Mouse (Mus musculus) gastrocnemius, postnatal 14 days (tissue): ENCODE results near the gene Dnajc1. TPM values are rescaled to one million over a fixed set of nuclear protein-coding genes. Genes with fewer than 3 reads are reported as not detected.

ENCODE experiments used
- DNase-seq: peaks from one replicate; pipeline ENCODE4 v3.0.0; 2021; ENCODE audit warnings: mixed read lengths
- intact Hi-C: fragments of 180-260 bp; cut with DNase I; formaldehyde crosslinking; loops from one replicate; pipeline ENCODE4 v1.15.1; 2025; ENCODE audit warnings: low total_unique reads
- total RNA-seq, 2 experiments: library from RNA; stranded (reverse); gene quantifications; 2 replicates each; pipeline ENCODE4 v1.2.3; 2021

Dnajc1 gene
- total RNA-seq, 2 experiments from 2014 or later: 12.2 to 13.5 TPM

GRCm38 (mm10) chr2:18310261-18311104, 82.1 kb downstream of the Dnajc1 start:
- DNase-seq: no peak
- intact Hi-C loops: no loop called here

GRCm38 (mm10) chr2:18307440-18308305, 85.0 kb downstream of the Dnajc1 start:
- intact Hi-C loops: no loop called here
- no peak for DNase-seq

GRCm38 (mm10) chr2:18300949-18301348, 91.7 kb downstream of the Dnajc1 start:
- intact Hi-C loops: no loop called here
- no peak for DNase-seq

- intact Hi-C loops: no loop called here
- no peak for DNase-seq
These were observed 107.5 kb downstream of the Dnajc1 start for GRCm38 (mm10) chr2:18285175-18285574.

GRCm38 (mm10) chr2:18265736-18266135, 126.9 kb downstream of the Dnajc1 start:
- intact Hi-C loops: no loop called here
- no peak for DNase-seq

GRCm38 (mm10) chr2:18264579-18264978, 128.1 kb downstream of the Dnajc1 start:
- DNase-seq: no peak
- intact Hi-C loops: no loop called here

GRCm38 (mm10) chr2:18262298-18262697, 130.3 kb downstream of the Dnajc1 start:
- DNase-seq: no peak
- intact Hi-C loops: no loop called here

GRCm38 (mm10) chr2:18249224-18249623, 143.4 kb downstream of the Dnajc1 start:
- intact Hi-C loops: no loop called here
- DNase-seq: no peak

- intact Hi-C loops: no loop called here
- DNase-seq: no peak
These were observed 157.1 kb downstream of the Dnajc1 start for GRCm38 (mm10) chr2:18235524-18235923.

GRCm38 (mm10) chr2:18232883-18233567, 159.6 kb downstream of the Dnajc1 start:
- no peak for DNase-seq
- intact Hi-C loops: no loop called here

GRCm38 (mm10) chr2:18231143-18231542, 161.5 kb downstream of the Dnajc1 start:
- DNase-seq: no peak
- intact Hi-C loops: no loop called here

GRCm38 (mm10) chr2:18229279-18229678, 163.4 kb downstream of the Dnajc1 start:
- DNase-seq: peak; percentile 36

GRCm38 (mm10) chr2:18228486-18229062, 164.1 kb downstream of the Dnajc1 start:
- intact Hi-C loops: no loop called here
- no peak for DNase-seq

More at GRCm38 (mm10) chr2:18229279-18229678, 163.4 kb downstream of the Dnajc1 start:
- intact Hi-C loops: no loop called here

- no peak for DNase-seq
- intact Hi-C loops: no loop called here
These were observed 173.1 kb downstream of the Dnajc1 start for GRCm38 (mm10) chr2:18219569-18219968.

- intact Hi-C loops: no loop called here
- no peak for DNase-seq
These were observed 173.5 kb downstream of the Dnajc1 start for GRCm38 (mm10) chr2:18219136-18219535.

- intact Hi-C loops: no loop called here
- DNase-seq: peak; percentile 34
These were observed 174.1 kb downstream of the Dnajc1 start for GRCm38 (mm10) chr2:18218500-18218899.

- DNase-seq: peak; percentile 80
- intact Hi-C loops: no loop called here
These were observed 174.8 kb downstream of the Dnajc1 start for GRCm38 (mm10) chr2:18217867-18218266.

- intact Hi-C loops: no loop called here
- DNase-seq: no peak
These were observed 178.6 kb downstream of the Dnajc1 start for GRCm38 (mm10) chr2:18214031-18214430.

GRCm38 (mm10) chr2:18209948-18210347, 182.7 kb downstream of the Dnajc1 start:
- intact Hi-C loops: loop anchor here (10.0 kb wide), 1 partner anchor 185 kb away; no protein-coding TSS in a partner anchor
- DNase-seq: no peak
